Mouse (Mus musculus) embryonic fibroblast, embryonic 13.5 days (primary cell): ENCODE results near the gene Fkbp3. TPM values are rescaled to one million over a fixed set of nuclear protein-coding genes. Genes with fewer than 3 reads are reported as not detected.
"Not testable (repeated sequence)": the region's sequence is repeated elsewhere in the genome, so short reads cannot be mapped to it uniquely, and the experiment has no call there.

ENCODE experiments used
- H3K27ac ChIP-seq: 2 replicates; pipeline ENCODE4 v1.5.1; 2012; ENCODE audit warnings: low read length, control low read depth, inconsistent platforms; ENCODE audit not compliant: insufficient read depth
- H3K4me1 ChIP-seq: 2 replicates; pipeline ENCODE4 v1.6.1; 2011; ENCODE audit warnings: low read length; ENCODE audit not compliant: control insufficient read depth, insufficient read depth
- H3K4me3 ChIP-seq: 2 replicates; pipeline ENCODE4 v1.5.1; 2011; ENCODE audit warnings: mild to moderate bottlenecking, control low read depth, low read length; ENCODE audit not compliant: insufficient read depth
- CTCF ChIP-seq: IDR thresholded peaks from 2 replicates; pipeline ENCODE4 v1.5.1; 2011; ENCODE audit warnings: mild to moderate bottlenecking, control low read depth, low read length, moderate library complexity, borderline replicate concordance; ENCODE audit not compliant: insufficient read depth
- POLR2A ChIP-seq: IDR thresholded peaks from 2 replicates; pipeline ENCODE4 v1.6.1; 2011; ENCODE audit warnings: low read depth, mild to moderate bottlenecking, control low read depth, low read length, moderate library complexity
- polyA plus RNA-seq: library from polyadenylated mRNA; stranded (reverse); fragments of >200 nt; gene quantifications from 2 replicates; pipeline ENCODE4 v1.2.4, GENCODE M21; 2011; ENCODE audit warnings: low read depth; ENCODE audit not compliant: missing spikeins, insufficient read length

The Fkbp3 gene
- polyA plus RNA-seq = 181 and 187 TPM in 2 replicates

GRCm38 (mm10) chr12:65073611-65074178, at the start of gene Fkbp3:
TSS of gene Fkbp3 (minus strand) at chr12:65074007.
- H3K4me1 ChIP-seq = no peaks in the 10 kb centered on the region; the same call in 1 of the 2 replicates
- TF ChIP-seq CTCF = no peak
- peak; percentile 97 for TF ChIP-seq POLR2A

GRCm38 (mm10) chr12:65119451-65119850, 45.6 kb upstream of the Fkbp3 start:
- no peaks in the 10 kb centered on the region for H3K4me1 ChIP-seq
- H3K4me3 ChIP-seq = no peak overlapping the region
- TF ChIP-seq CTCF (no peak), POLR2A (no peak)
- H3K27ac ChIP-seq = no peak overlapping the region

More at GRCm38 (mm10) chr12:65073611-65074178, at the start of gene Fkbp3:
- Histone ChIP-seq H3K4me3 (peak within 1 kb of the TSS; percentile 92), H3K27ac (peak within 1 kb of the TSS; percentile 83)

DNA sequence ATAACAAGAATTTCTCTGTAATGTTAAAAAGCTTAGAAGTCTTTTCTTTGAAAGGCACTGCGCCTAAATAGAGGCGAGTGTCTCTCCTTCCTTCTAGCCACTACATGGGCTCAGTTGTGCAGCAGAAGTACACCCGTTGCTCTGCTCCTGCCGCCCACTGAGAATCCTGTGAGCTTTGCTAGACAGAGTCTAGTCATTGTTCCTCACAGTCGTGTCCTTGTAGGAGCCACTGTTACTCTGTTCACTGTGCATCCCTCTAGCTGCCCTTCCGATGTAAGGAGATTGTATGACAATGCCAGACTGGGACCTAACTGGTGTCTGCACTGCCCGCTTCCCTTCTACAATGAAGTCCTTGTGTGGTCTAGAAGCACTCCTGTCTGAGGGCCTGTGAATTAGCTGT, 45.2 kb upstream of the Fkbp3 start:
- H3K4me3 ChIP-seq = no peak overlapping the region
- H3K4me1 ChIP-seq = no peaks in the 10 kb centered on the region
- H3K27ac ChIP-seq = no peak overlapping the region
- TF ChIP-seq CTCF = no peak
- no peak for TF ChIP-seq POLR2A

DNA sequence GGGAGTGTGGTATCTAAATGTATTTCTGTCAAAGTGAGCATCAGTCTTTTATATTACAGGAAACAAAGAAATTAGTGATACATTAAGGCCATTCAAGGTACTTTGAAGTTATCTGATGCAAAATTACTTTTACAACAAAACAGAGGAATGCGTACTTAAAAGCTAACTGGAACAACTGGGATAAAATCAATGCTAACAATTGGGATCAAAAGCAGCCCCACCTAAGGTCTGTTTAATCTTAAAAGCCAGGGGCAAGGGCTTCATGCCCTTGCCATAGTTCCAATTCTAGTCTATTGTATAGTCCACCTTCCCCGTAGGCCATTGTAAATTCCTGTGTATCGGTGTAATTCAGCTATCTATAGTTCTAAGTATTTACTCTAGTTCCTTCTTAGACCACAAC, 41.2 kb upstream of the Fkbp3 start:
- not testable (repeated sequence) for H3K4me1 ChIP-seq, H3K4me3 ChIP-seq, H3K27ac ChIP-seq

- H3K4me3 ChIP-seq = no peak overlapping the region
- no peak overlapping the region for H3K27ac ChIP-seq
- H3K4me1 ChIP-seq = no peaks in the 10 kb centered on the region
- TF ChIP-seq POLR2A = no peak
- no peak for TF ChIP-seq CTCF
Measured at GRCm38 (mm10) chr12:65113925-65114324, 40.1 kb upstream of the Fkbp3 start.

- no peak for TF ChIP-seq CTCF
- TF ChIP-seq POLR2A = no peak
- Histone ChIP-seq H3K27ac (no peak overlapping the region), H3K4me3 (no peak overlapping the region)
Measured at GRCm38 (mm10) chr12:65112811-65113210, 39.0 kb upstream of the Fkbp3 start.

GRCm38 (mm10) chr12:65111503-65111902, 37.7 kb upstream of the Fkbp3 start:
- Histone ChIP-seq H3K27ac (no peak overlapping the region), H3K4me1 (no peaks in the 10 kb centered on the region), H3K4me3 (no peak overlapping the region)
- no peak for TF ChIP-seq POLR2A
- no peak for TF ChIP-seq CTCF

More at GRCm38 (mm10) chr12:65112811-65113210, 39.0 kb upstream of the Fkbp3 start:
- H3K4me1 ChIP-seq = no peaks in the 10 kb centered on the region

GRCm38 (mm10) chr12:65108746-65109145, 34.9 kb upstream of the Fkbp3 start:
- Histone ChIP-seq H3K27ac (no peak overlapping the region), H3K4me1 (no peaks in the 10 kb centered on the region), H3K4me3 (no peak overlapping the region)
- TF ChIP-seq POLR2A (no peak), CTCF (no peak)

GRCm38 (mm10) chr12:65076906-65077305, 3.1 kb upstream of the Fkbp3 start:
- peak overlapping the region; percentile 85; the same call in 1 of the 2 replicates for H3K4me3 ChIP-seq
- TF ChIP-seq POLR2A (no peak), CTCF (no peak)
- no peaks in the 10 kb centered on the region for H3K4me1 ChIP-seq
- H3K27ac ChIP-seq = no peak overlapping the region

DNA sequence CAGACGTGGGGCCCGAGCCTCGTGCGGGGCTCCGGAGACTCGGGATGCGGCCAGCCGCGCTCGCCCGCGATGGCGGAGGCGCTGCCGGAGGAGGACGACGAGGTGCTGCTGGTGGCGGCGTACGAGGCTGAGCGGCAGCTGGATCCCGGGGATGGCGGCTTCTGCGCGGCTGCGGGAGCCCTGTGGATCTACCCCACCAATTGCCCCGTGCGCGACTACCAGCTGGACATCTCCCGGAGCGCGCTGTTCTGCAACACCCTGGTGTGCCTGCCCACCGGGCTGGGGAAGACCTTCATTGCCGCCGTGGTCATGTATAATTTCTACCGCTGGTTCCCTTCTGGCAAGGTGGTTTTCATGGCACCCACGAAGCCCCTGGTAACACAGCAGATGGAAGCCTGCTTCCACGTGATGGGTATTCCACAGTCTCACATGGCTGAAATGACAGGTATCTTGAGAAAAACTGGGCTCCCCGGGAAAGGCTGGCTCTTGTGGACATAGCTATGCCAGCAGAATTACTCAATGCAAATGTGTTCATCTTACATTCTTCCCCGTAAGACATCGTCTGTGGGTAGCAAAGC, 2.0 kb upstream of the Fkbp3 start:
- Histone ChIP-seq H3K27ac (no peak overlapping the region), H3K4me3 (peak overlapping the region; percentile 85), H3K4me1 (no peaks in the 10 kb centered on the region)
- no peak for TF ChIP-seq POLR2A
- TF ChIP-seq CTCF = no peak
